In genomic region chr13:21993957-21994738, GRCm38 (mm10) we compare ENCODE assay signal across 9 mouse cellular contexts. TPM values are rescaled to one million over a fixed set of nuclear protein-coding genes. Genes with fewer than 3 reads are reported as not detected.
DNase-seq lines count a peak whose midpoint lies in the region; ATAC-seq and TF ChIP-seq lines count a peak whose summit lies in the region.
"Had no signal": no experiment of that assay in that cellular context is flagged by ENCODE, and none has a peak within 500 bp of the region (broad histone marks: within the 10 kb centered on the region; RNA-seq: fewer than 3 reads in every experiment).

No protein-coding gene starts in this region.

- 1% methylated on average over 22 of the region's 22 CpGs for WGBS in midbrain, embryonic 11.5 days
- 2% methylated on average over 22 of the region's 22 CpGs for WGBS in midbrain, embryonic 15.5 days
- 2% methylated on average over 22 of the region's 22 CpGs for WGBS in forebrain, postnatal 0 days
- under 1% methylated on average over 22 of the region's 22 CpGs for WGBS in liver, embryonic 13.5 days (ENCODE audit: insufficient replicate concordance)

- DNase-seq in cerebellum, postnatal 10 days: peak; percentile 53 to 56
- DNase-seq in cerebellum, adult 8-10 months: no peak
- peak; percentile 95 for DNase-seq in midbrain, embryonic 11.5 days (ENCODE audit: low spot score, missing footprints)
- peak; percentile 55 for DNase-seq in forebrain, postnatal 0 days
- peak; percentile 67 for DNase-seq in liver, embryonic 13.5 days
- DNase-seq in gastrocnemius, adult 2 months: no peak
- DNase-seq in layer of hippocampus, postnatal 25 days (ENCODE audit: extremely low spot score in 1 of 2, low spot score in 1 of 2): no peak

- no peak overlapping the region for H3K27ac ChIP-seq in midbrain, embryonic 11.5 days (ENCODE audit: low read depth, low read length)
- no peak overlapping the region for H3K27ac ChIP-seq in midbrain, embryonic 15.5 days
- H3K27ac ChIP-seq in forebrain, postnatal 0 days (ENCODE audit: low read depth, low read length): no peak overlapping the region
- no peak overlapping the region for H3K27ac ChIP-seq in liver, embryonic 13.5 days
- no peak overlapping the region for H3K27ac ChIP-seq in gastrocnemius, adult 2 months

- H3K4me2 ChIP-seq in midbrain, embryonic 11.5 days: 0 out of 2 replicates have a peak overlapping the region, but pooled peaks have one; percentile 8
- no peak overlapping the region for H3K4me2 ChIP-seq in midbrain, embryonic 15.5 days
- H3K4me2 ChIP-seq in forebrain, postnatal 0 days (ENCODE audit: low read depth): no peak overlapping the region
- peak overlapping the region; percentile 55 for H3K4me2 ChIP-seq in liver, embryonic 13.5 days

- no peak overlapping the region for H3K4me3 ChIP-seq in midbrain, embryonic 11.5 days (ENCODE audit: low read depth, low read length)
- no peak overlapping the region for H3K4me3 ChIP-seq in midbrain, embryonic 15.5 days
- no peak overlapping the region for H3K4me3 ChIP-seq in forebrain, postnatal 0 days (ENCODE audit: low read depth, low read length)
- peak overlapping the region; percentile 35 for H3K4me3 ChIP-seq in liver, embryonic 13.5 days (replicated peaks)
- H3K4me3 ChIP-seq in gastrocnemius, adult 2 months: no peak overlapping the region

- H3K4me1 ChIP-seq in midbrain, embryonic 11.5 days (ENCODE audit: control insufficient read depth, insufficient read depth, low read length): 0 out of 2 replicates have a peak, but pooled peaks cover 3% of the 10 kb centered on the region
- peaks cover 12% of the 10 kb centered on the region; the same call in 1 of the 2 replicates for H3K4me1 ChIP-seq in midbrain, embryonic 15.5 days
- H3K4me1 ChIP-seq in forebrain, postnatal 0 days (ENCODE audit: insufficient read depth): 0 out of 2 replicates have a peak, but pooled peaks cover 3% of the 10 kb centered on the region
- H3K4me1 ChIP-seq in liver, embryonic 13.5 days (replicated peaks): peaks cover 26% of the 10 kb centered on the region

- no peak for TF ChIP-seq CTCF in forebrain, postnatal 0 days (IDR thresholded peaks at IDR 0.05; ENCODE audit: low read depth)
- TF ChIP-seq CTCF in gastrocnemius, adult 2 months (IDR thresholded peaks at IDR 0.05): no peak

- ATAC-seq in midbrain, embryonic 11.5 days (ENCODE audit: low FRiP score): no peak
- ATAC-seq in midbrain, embryonic 15.5 days (replicated peaks): no peak
- no peak for ATAC-seq in forebrain, postnatal 0 days
- ATAC-seq in liver, embryonic 13.5 days (ENCODE audit: low read depth): peak; percentile 80

- no peaks in the 10 kb centered on the region for H3K36me3 ChIP-seq in midbrain, embryonic 11.5 days (ENCODE audit: control insufficient read depth, insufficient read depth, low read length)
- H3K36me3 ChIP-seq in midbrain, embryonic 15.5 days (replicated peaks): no peaks in the 10 kb centered on the region
- H3K36me3 ChIP-seq in forebrain, postnatal 0 days (ENCODE audit: insufficient read depth): no peaks in the 10 kb centered on the region
- H3K36me3 ChIP-seq in liver, embryonic 13.5 days: no peaks in the 10 kb centered on the region

- no peaks in the 10 kb centered on the region for H3K9me3 ChIP-seq in midbrain, embryonic 11.5 days (ENCODE audit: control insufficient read depth, low read length)
- no peaks in the 10 kb centered on the region for H3K9me3 ChIP-seq in midbrain, embryonic 15.5 days
- no peaks in the 10 kb centered on the region for H3K9me3 ChIP-seq in forebrain, postnatal 0 days (ENCODE audit: low read length)
- no peaks in the 10 kb centered on the region for H3K9me3 ChIP-seq in liver, embryonic 13.5 days (replicated peaks)

- peaks cover 43% of the 10 kb centered on the region for H3K27me3 ChIP-seq in midbrain, embryonic 11.5 days (ENCODE audit: control insufficient read depth, insufficient read depth, low read length)
- peaks cover 69% of the 10 kb centered on the region for H3K27me3 ChIP-seq in midbrain, embryonic 15.5 days (replicated peaks)
- H3K27me3 ChIP-seq in forebrain, postnatal 0 days (ENCODE audit: insufficient read depth, low read length): peaks cover 48% of the 10 kb centered on the region
- H3K27me3 ChIP-seq in liver, embryonic 13.5 days: peaks cover 55% of the 10 kb centered on the region

- no peak overlapping the region for H3K9ac ChIP-seq in midbrain, embryonic 11.5 days (ENCODE audit: low read length)
- H3K9ac ChIP-seq in midbrain, embryonic 15.5 days: no peak overlapping the region
- no peak overlapping the region for H3K9ac ChIP-seq in forebrain, postnatal 0 days
- H3K9ac ChIP-seq in liver, embryonic 13.5 days: no peak overlapping the region

- intact Hi-C loops in gastrocnemius, adult 2 months (cut with DNase I): no loop called here

RNA-seq across cellular contexts. Expression of gene Pom121l2, which starts 13.2 kb away (rescaled TPM):
- not detected in 2 replicates for polyA plus RNA-seq in midbrain, embryonic 11.5 days (2014; fragmentation: Nextera tagmentation; extraction: Ambion mirVana)
- not detected in 2 replicates for polyA plus RNA-seq in midbrain, embryonic 15.5 days (2015; fragmentation: Nextera tagmentation; extraction: Ambion mirVana)
- total RNA-seq in forebrain, postnatal 0 days (2014; rRNA removed): 0.38 TPM in 1 of 2 replicates, not detected in the other
- polyA plus RNA-seq in forebrain, postnatal 0 days (2015; fragmentation: Nextera tagmentation; extraction: Ambion mirVana): not detected in 2 replicates
- polyA plus RNA-seq in liver, embryonic 13.5 days (2015; fragmentation: Nextera tagmentation; extraction: Ambion mirVana): not detected in 2 replicates
- total RNA-seq in gastrocnemius, adult 2 months (2021): not detected
- total RNA-seq in layer of hippocampus, postnatal 25 days (2021): not detected
- polyA plus RNA-seq: neural tube, embryonic 14.5 days had no signal

RNA-seq across cellular contexts. Expression of gene Prss16, which starts 15.4 kb away (rescaled TPM):
- polyA plus RNA-seq in midbrain, embryonic 11.5 days (2014; fragmentation: Nextera tagmentation; extraction: Ambion mirVana): 0.10 and 0.37 TPM in 2 replicates
- not detected in 2 replicates for polyA plus RNA-seq in midbrain, embryonic 15.5 days (2015; fragmentation: Nextera tagmentation; extraction: Ambion mirVana)
- not detected in 2 replicates for total RNA-seq in forebrain, postnatal 0 days (2014; rRNA removed)
- not detected in 2 replicates for polyA plus RNA-seq in forebrain, postnatal 0 days (2015; fragmentation: Nextera tagmentation; extraction: Ambion mirVana)
- polyA plus RNA-seq in liver, embryonic 13.5 days (2015; fragmentation: Nextera tagmentation; extraction: Ambion mirVana): 0.25 and 0.39 TPM in 2 replicates
- not detected for total RNA-seq in gastrocnemius, adult 2 months (2021)
- total RNA-seq in layer of hippocampus, postnatal 25 days (2021): under 1 TPM; 0.42 to 0.57 TPM
- polyA plus RNA-seq: neural tube, embryonic 14.5 days had no signal

RNA-seq across cellular contexts. Expression of gene Hist1h2ah, which starts 41.2 kb away (rescaled TPM):
- 6.3 and 6.8 TPM in 2 replicates for polyA plus RNA-seq in midbrain, embryonic 11.5 days (2014; fragmentation: Nextera tagmentation; extraction: Ambion mirVana)
- 1.9 TPM in 1 of 2 replicates, not detected in the other for polyA plus RNA-seq in midbrain, embryonic 15.5 days (2015; fragmentation: Nextera tagmentation; extraction: Ambion mirVana)
- 9.2 and 47.2 TPM in 2 replicates for total RNA-seq in forebrain, postnatal 0 days (2014; rRNA removed)
- polyA plus RNA-seq in forebrain, postnatal 0 days (2015; fragmentation: Nextera tagmentation; extraction: Ambion mirVana): 1.6 and 1.9 TPM in 2 replicates
- polyA plus RNA-seq in liver, embryonic 13.5 days (2015; fragmentation: Nextera tagmentation; extraction: Ambion mirVana): 3.6 and 18.3 TPM in 2 replicates
- 1 to 10 TPM in 1 of 2 experiments, not detected in 1; 3.7 TPM for total RNA-seq in gastrocnemius, adult 2 months (2021)
- 10 to 100 TPM; 22.3 to 38.6 TPM for total RNA-seq in layer of hippocampus, postnatal 25 days (2021)
- polyA plus RNA-seq: neural tube, embryonic 14.5 days had no signal

RNA-seq across cellular contexts. Expression of gene Hist1h2bk, which starts 41.5 kb away (rescaled TPM):
- polyA plus RNA-seq in midbrain, embryonic 11.5 days (2014; fragmentation: Nextera tagmentation; extraction: Ambion mirVana): 9.9 and 11.3 TPM in 2 replicates
- polyA plus RNA-seq in midbrain, embryonic 15.5 days (2015; fragmentation: Nextera tagmentation; extraction: Ambion mirVana): 0.54 and 0.63 TPM in 2 replicates
- total RNA-seq in forebrain, postnatal 0 days (2014; rRNA removed): 233 and 262 TPM in 2 replicates
- polyA plus RNA-seq in forebrain, postnatal 0 days (2015; fragmentation: Nextera tagmentation; extraction: Ambion mirVana): 0.40 TPM in 1 of 2 replicates, not detected in the other
- 3.5 and 3.7 TPM in 2 replicates for polyA plus RNA-seq in liver, embryonic 13.5 days (2015; fragmentation: Nextera tagmentation; extraction: Ambion mirVana)
- 1 to 10 TPM in 1 of 2 experiments, not detected in 1; 2.6 TPM for total RNA-seq in gastrocnemius, adult 2 months (2021)
- total RNA-seq in layer of hippocampus, postnatal 25 days (2021): 10 to 100 TPM; 15.7 to 30.9 TPM
- polyA plus RNA-seq: neural tube, embryonic 14.5 days had no signal

RNA-seq across cellular contexts. Expression of gene Hist1h4i, which starts 47.0 kb away (rescaled TPM):
- 43.8 and 43.9 TPM in 2 replicates for polyA plus RNA-seq in midbrain, embryonic 11.5 days (2014; fragmentation: Nextera tagmentation; extraction: Ambion mirVana)
- polyA plus RNA-seq in midbrain, embryonic 15.5 days (2015; fragmentation: Nextera tagmentation; extraction: Ambion mirVana): 5.7 and 7.7 TPM in 2 replicates
- total RNA-seq in forebrain, postnatal 0 days (2014; rRNA removed): 26.4 and 44.9 TPM in 2 replicates
- polyA plus RNA-seq in forebrain, postnatal 0 days (2015; fragmentation: Nextera tagmentation; extraction: Ambion mirVana): 4.2 and 5.8 TPM in 2 replicates
- polyA plus RNA-seq in liver, embryonic 13.5 days (2015; fragmentation: Nextera tagmentation; extraction: Ambion mirVana): 38.8 and 52.6 TPM in 2 replicates
- 10 to 100 TPM; 24.1 to 25.0 TPM for total RNA-seq in gastrocnemius, adult 2 months (2021)
- total RNA-seq in layer of hippocampus, postnatal 25 days (2021): 10 to 100 TPM; 64.2 to 71.4 TPM

Comparison
In these comparisons a context has a peak if more than half of its experiments do, and no peak if none do; other contexts are left out.
1. DNase-seq: peak in cerebellum, postnatal 10 days (2 of 2), midbrain, embryonic 11.5 days (single experiment), forebrain, postnatal 0 days (single experiment) and liver, embryonic 13.5 days (single experiment); none in cerebellum, adult 8-10 months (single experiment), gastrocnemius, adult 2 months (single experiment) and layer of hippocampus, postnatal 25 days (0 of 2).
2. H3K4me2 ChIP-seq: peak in midbrain, embryonic 11.5 days (single experiment) and liver, embryonic 13.5 days (single experiment); none in midbrain, embryonic 15.5 days (single experiment) and forebrain, postnatal 0 days (single experiment).